Mouse (Mus musculus) kidney, embryonic 15.5 days (tissue): ENCODE measurements at regions not wholly inside any gene's neighbourhood (a gene's known extent, or its start where the extent isn't known, plus 50 kb on each side); places are given as distances from the start of the nearest gene placed in this dataset.

ENCODE experiments used
- ATAC-seq: fragments of 200-750 bp; cut with Nextera tagmentation; replicated peaks from 2 replicates; pipeline ENCODE4 v1.8.0; 2017; ENCODE audit warnings: moderate TSS enrichment; ENCODE audit not compliant: low FRiP score
- H3K27ac ChIP-seq: fragments of 300-500 bp; sonication (generic); 2 replicates; pipeline ENCODE4 v1.5.1; 2015; ENCODE audit warnings: mild to moderate bottlenecking, inconsistent platforms
- H3K27me3 ChIP-seq: fragments of 300-500 bp; sonication (generic); 2 replicates; pipeline ENCODE4 v1.6.1; 2015; ENCODE audit warnings: inconsistent platforms
- H3K36me3 ChIP-seq: fragments of 300-500 bp; sonication (generic); 2 replicates; pipeline ENCODE4 v1.6.1; 2015; ENCODE audit warnings: inconsistent platforms
- H3K4me1 ChIP-seq: fragments of 300-500 bp; sonication (generic); 2 replicates; pipeline ENCODE4 v1.6.1; 2015; ENCODE audit warnings: inconsistent platforms
- H3K4me2 ChIP-seq: fragments of 300-500 bp; sonication (generic); 2 replicates; pipeline ENCODE4 v1.6.1; 2015; ENCODE audit warnings: moderate library complexity, mild to moderate bottlenecking, inconsistent platforms
- H3K4me3 ChIP-seq: fragments of 300-500 bp; sonication (generic); replicated peaks from 2 replicates; pipeline ENCODE4 v1.5.1; 2015; ENCODE audit warnings: mild to moderate bottlenecking, inconsistent platforms
- H3K9ac ChIP-seq: fragments of 300-500 bp; sonication (generic); 2 replicates; pipeline ENCODE4 v1.6.1; 2015; ENCODE audit warnings: mild to moderate bottlenecking, inconsistent platforms
- H3K9me3 ChIP-seq: fragments of 300-500 bp; sonication (generic); replicated peaks from 2 replicates; pipeline ENCODE4 v1.6.1; 2016; ENCODE audit warnings: inconsistent platforms
- WGBS: fragments of 180-500 bp; shearing (Covaris S2); methylation state at CpG from one replicate; pipeline ENCODE4 v1.1.7; 2015; ENCODE audit warnings: mixed read lengths; 5-methylcytosine and 5-hydroxymethylcytosine counted together

- 73% methylated on average over 4 of the region's 4 CpGs for WGBS
- Histone ChIP-seq H3K4me3 (no peak overlapping the region), H3K4me1 (0 out of 2 replicates have a peak, but pooled peaks cover 5% of the 10 kb centered on the region), H3K36me3 (no peaks in the 10 kb centered on the region), H3K9ac (no peak overlapping the region), H3K9me3 (no peaks in the 10 kb centered on the region), H3K4me2 (no peak overlapping the region), H3K27me3 (no peaks in the 10 kb centered on the region), H3K27ac (no peak overlapping the region)
- no peak for ATAC-seq
Measured at GRCm38 (mm10) chr1:105067049-105067795, 289.3 kb downstream of the Rnf152 start.

- H3K27me3 ChIP-seq: no peaks in the 10 kb centered on the region
- H3K36me3 ChIP-seq: no peaks in the 10 kb centered on the region
- 0 out of 2 replicates have a peak, but pooled peaks cover 2% of the 10 kb centered on the region for H3K4me1 ChIP-seq
- H3K9ac ChIP-seq: no peak overlapping the region
- no peak overlapping the region for H3K4me3 ChIP-seq
- H3K27ac ChIP-seq: no peak overlapping the region
- no peak overlapping the region for H3K4me2 ChIP-seq
- WGBS: 73% methylated on average over 10 of the region's 10 CpGs
- no peak for ATAC-seq
- no peaks in the 10 kb centered on the region for H3K9me3 ChIP-seq
Measured at GRCm38 (mm10) chr1:105050584-105051363, 282.4 kb downstream of the Cdh20 start.
